Comparison of ENCODE assay signal across 16 mouse cellular contexts in genomic region chr6:12140596-12140995, GRCm38 (mm10).
"Had no signal": no experiment of that assay in that cellular context is flagged by ENCODE, and none has a peak within 500 bp of the region (broad histone marks: within the 10 kb centered on the region; RNA-seq: fewer than 3 reads in every experiment).

No protein-coding gene starts in this region.

- H3K27ac ChIP-seq: kidney, embryonic 15.5 days; left cerebral cortex, adult 2 months; limb, embryonic 15.5 days; liver, embryonic 14.5 days; midbrain, embryonic 10.5 days had no signal

- H3K9me3 ChIP-seq: kidney, embryonic 15.5 days; limb, embryonic 15.5 days; midbrain, embryonic 10.5 days had no signal

- H3K4me2 ChIP-seq: kidney, embryonic 15.5 days; limb, embryonic 15.5 days had no signal

- H3K4me1 ChIP-seq: limb, embryonic 15.5 days; midbrain, embryonic 10.5 days had no signal

- DNase-seq: kidney, adult 2 months; kidney, postnatal 25 days; lung, adult 18-20 months; lung, postnatal 4 days; midbrain, embryonic 14.5 days; right cerebral cortex, postnatal 4 days; spleen, adult 18-20 months; thymus, postnatal 4 days had no signal

- H3K27me3 ChIP-seq: kidney, embryonic 15.5 days; limb, embryonic 15.5 days had no signal

- H3K4me3 ChIP-seq: kidney, embryonic 15.5 days; left cerebral cortex, adult 2 months; limb, embryonic 15.5 days; midbrain, embryonic 10.5 days; myocyte had no signal

- H3K36me3 ChIP-seq: kidney, embryonic 15.5 days; limb, embryonic 15.5 days; midbrain, embryonic 10.5 days had no signal

- ATAC-seq: intestine, embryonic 16.5 days; lung, postnatal 0 days had no signal

- H3K9ac ChIP-seq: kidney, embryonic 15.5 days; limb, embryonic 15.5 days; liver, embryonic 14.5 days had no signal
